Mouse (Mus musculus) MEL (cell line): ENCODE measurements around the gene Crcp. TPM values are rescaled to one million over a fixed set of nuclear protein-coding genes. Genes with fewer than 3 reads are reported as not detected.

Source experiments
- DNase-seq: peaks from one replicate; pipeline ENCODE4 v3.0.0; 2011; ENCODE audit warnings: low read depth, low spot score
- H3K27ac ChIP-seq: 2 replicates; pipeline ENCODE4 v1.5.1; 2012; ENCODE audit warnings: low read depth, mild to moderate bottlenecking, control low read depth, low read length, moderate library complexity; ENCODE audit not compliant: control insufficient read depth
- H3K27me3 ChIP-seq, 2 experiments: fragments of 150-350 bp in 1 of 2; sonication (generic) in 1 of 2; 2 replicates each; pipeline ENCODE4 v1.6.1; 2012; ENCODE audit warnings: low read length in 2 of 2, mild to moderate bottlenecking in 2 of 2, improper control_type of control experiment in 1 of 2, moderate library complexity in 1 of 2; ENCODE audit not compliant: insufficient read depth in 2 of 2, control insufficient read depth in 1 of 2
- H3K36me3 ChIP-seq, 2 experiments: 2 replicates each; pipeline ENCODE4 v1.6.1; 2012 to 2014; ENCODE audit warnings: low read length in 2 of 2, improper control_type of control experiment in 1 of 2, inconsistent platforms in 1 of 2, mild to moderate bottlenecking in 1 of 2; ENCODE audit not compliant: insufficient read depth in 2 of 2, control insufficient read depth in 1 of 2
- H3K4me1 ChIP-seq, 2 experiments: fragments of 150-350 bp in 1 of 2; sonication (generic) in 1 of 2; 2 replicates each; pipeline ENCODE4 v1.6.1; 2012; ENCODE audit warnings: low read length in 2 of 2, improper control_type of control experiment in 1 of 2, mild to moderate bottlenecking in 1 of 2; ENCODE audit not compliant: insufficient read depth in 2 of 2, control insufficient read depth in 1 of 2
- H3K4me3 ChIP-seq, 2 experiments: fragments of 150-350 bp in 1 of 2; sonication (generic) in 1 of 2; 2 replicates each; pipeline ENCODE4 v1.5.1; 2012; ENCODE audit warnings: low read depth in 2 of 2, low read length in 2 of 2, mild to moderate bottlenecking in 2 of 2, moderate library complexity in 2 of 2, control low read depth in 1 of 2, improper control_type of control experiment in 1 of 2; ENCODE audit not compliant: control insufficient read depth in 1 of 2, insufficient read depth in 1 of 2
- H3K79me2 ChIP-seq: 2 replicates; pipeline ENCODE4 v1.6.1; 2012; ENCODE audit warnings: mild to moderate bottlenecking, low read length, moderate library complexity; ENCODE audit not compliant: control insufficient read depth, poor library complexity, insufficient read depth
- H3K9ac ChIP-seq: 2 replicates; pipeline ENCODE4 v1.6.1; 2012; ENCODE audit warnings: low read depth, mild to moderate bottlenecking, control low read depth, low read length, moderate library complexity; ENCODE audit not compliant: control insufficient read depth, poor library complexity, severe bottlenecking
- H3K9me3 ChIP-seq: fragments of 150-350 bp; sonication (generic); replicated peaks from 2 replicates; pipeline ENCODE4 v1.6.1; 2012; ENCODE audit warnings: mild to moderate bottlenecking, low read length, improper control_type of control experiment, moderate library complexity; ENCODE audit not compliant: insufficient read depth
- BHLHE40 ChIP-seq: IDR thresholded peaks from 2 replicates; pipeline ENCODE4 v1.6.1; 2012; ENCODE audit warnings: low read depth, mild to moderate bottlenecking, inconsistent platforms, low read length, improper control_type of control experiment, borderline replicate concordance
- CHD1 ChIP-seq: IDR thresholded peaks from 2 replicates; pipeline ENCODE4 v1.6.1; 2012; ENCODE audit warnings: low read depth, mild to moderate bottlenecking, inconsistent platforms, low read length, improper control_type of control experiment
- CHD2 ChIP-seq: IDR thresholded peaks from 2 replicates; pipeline ENCODE4 v1.6.1; 2011; ENCODE audit warnings: low read length, improper control_type of control experiment
- ELF1 ChIP-seq: IDR thresholded peaks from 2 replicates; pipeline ENCODE4 v1.6.1; 2014; ENCODE audit warnings: low read depth, mild to moderate bottlenecking, inconsistent platforms, low read length, improper control_type of control experiment, moderate library complexity
- ETS1 ChIP-seq: IDR thresholded peaks from 2 replicates; pipeline ENCODE4 v1.6.1; 2012; ENCODE audit warnings: low read depth, mild to moderate bottlenecking, inconsistent platforms, low read length, improper control_type of control experiment, moderate library complexity
- GATA1 ChIP-seq: IDR thresholded peaks from 2 replicates; pipeline ENCODE4 v1.6.1; 2011; ENCODE audit warnings: low read depth, low read length, improper control_type of control experiment
- KAT2A ChIP-seq: conservative IDR thresholded peaks from 2 replicates; pipeline ENCODE4 v1.6.1; 2012; ENCODE audit warnings: low read depth, low read length, improper control_type of control experiment, inconsistent platforms
- MAFK ChIP-seq: IDR thresholded peaks from 2 replicates; pipeline ENCODE4 v1.6.1; 2011; ENCODE audit warnings: low read depth, mild to moderate bottlenecking, low read length, improper control_type of control experiment, borderline replicate concordance
- MAX ChIP-seq: IDR thresholded peaks from 2 replicates; pipeline ENCODE4 v1.6.1; 2011; ENCODE audit warnings: low read length, improper control_type of control experiment
- MEF2A ChIP-seq: IDR thresholded peaks from 2 replicates; pipeline ENCODE4 v1.6.1; 2014; ENCODE audit warnings: low read depth, mild to moderate bottlenecking, inconsistent platforms, low read length, improper control_type of control experiment; ENCODE audit not compliant: poor library complexity, insufficient replicate concordance, severe bottlenecking; ENCODE audit errors: extremely low read depth
- NELFE ChIP-seq: IDR thresholded peaks from 2 replicates; pipeline ENCODE4 v1.6.1; 2011; ENCODE audit warnings: low read depth, low read length, improper control_type of control experiment
- NRF1 ChIP-seq: IDR thresholded peaks from 2 replicates; pipeline ENCODE4 v1.6.1; 2014; ENCODE audit warnings: low read depth, mild to moderate bottlenecking, inconsistent platforms, low read length, improper control_type of control experiment, moderate library complexity; ENCODE audit not compliant: poor library complexity, insufficient read depth, severe bottlenecking
- POLR2AphosphoS2 ChIP-seq: IDR thresholded peaks from 2 replicates; pipeline ENCODE4 v1.6.1; 2011; ENCODE audit warnings: low read length, improper control_type of control experiment
- POLR2AphosphoS5 ChIP-seq: IDR thresholded peaks from 2 replicates; pipeline ENCODE4 v1.6.1; 2012; ENCODE audit warnings: low read depth, borderline replicate concordance, mild to moderate bottlenecking, inconsistent platforms, low read length, moderate library complexity, mixed read lengths
- RAD21 ChIP-seq: IDR thresholded peaks from 2 replicates; pipeline ENCODE4 v1.6.1; 2011; ENCODE audit warnings: mild to moderate bottlenecking, low read depth, low read length, improper control_type of control experiment
- TAL1 ChIP-seq: IDR thresholded peaks from 2 replicates; pipeline ENCODE4 v1.6.1; 2012; ENCODE audit warnings: mild to moderate bottlenecking, inconsistent platforms, low read length, moderate library complexity, mixed read lengths
- TBP ChIP-seq: IDR thresholded peaks from 2 replicates; pipeline ENCODE4 v1.8.0; 2011; ENCODE audit warnings: low read depth, low read length, improper control_type of control experiment
- TCF12 ChIP-seq: IDR thresholded peaks from 2 replicates; pipeline ENCODE4 v1.6.1; 2014; ENCODE audit warnings: low read depth, mild to moderate bottlenecking, inconsistent platforms, low read length, improper control_type of control experiment, moderate library complexity
- USF1 ChIP-seq: IDR thresholded peaks from 2 replicates; pipeline ENCODE4 v1.6.1; 2014; ENCODE audit warnings: low read depth, mild to moderate bottlenecking, inconsistent platforms, low read length, improper control_type of control experiment, moderate library complexity
- ZMIZ1 ChIP-seq: IDR thresholded peaks from 2 replicates; pipeline ENCODE4 v1.6.1; 2012; ENCODE audit warnings: low read depth, mild to moderate bottlenecking, inconsistent platforms, low read length, improper control_type of control experiment, moderate library complexity
- ZNF384 ChIP-seq: IDR thresholded peaks from 2 replicates; pipeline ENCODE4 v1.6.1; 2012; ENCODE audit warnings: low read depth, mild to moderate bottlenecking, inconsistent platforms, low read length, improper control_type of control experiment
- polyA plus RNA-seq, 2 experiments: library from polyadenylated mRNA; stranded (reverse) in 1 of 2; unstranded in 1 of 2; fragments of >175 nt in 1 of 2; fragments of >200 nt in 1 of 2; gene quantifications; 2 replicates each; pipeline versions ENCODE4 v1.2.1 to v1.2.4; 2012; ENCODE audit warnings: low replicate concordance in 2 of 2, low read depth in 1 of 2; ENCODE audit not compliant: insufficient read length in 2 of 2, insufficient read depth in 1 of 2, missing spikeins in 1 of 2
- total RNA-seq: library from RNA; depleted of rRNA; stranded (reverse); fragments of 300-350 nt; gene quantifications from 2 replicates; pipeline ENCODE4 v1.2.3, GENCODE M21; 2012

Gene Crcp
- total and polyA plus RNA-seq, 3 experiments: 56.2 to 69.6 TPM; not detected in 1

DNA sequence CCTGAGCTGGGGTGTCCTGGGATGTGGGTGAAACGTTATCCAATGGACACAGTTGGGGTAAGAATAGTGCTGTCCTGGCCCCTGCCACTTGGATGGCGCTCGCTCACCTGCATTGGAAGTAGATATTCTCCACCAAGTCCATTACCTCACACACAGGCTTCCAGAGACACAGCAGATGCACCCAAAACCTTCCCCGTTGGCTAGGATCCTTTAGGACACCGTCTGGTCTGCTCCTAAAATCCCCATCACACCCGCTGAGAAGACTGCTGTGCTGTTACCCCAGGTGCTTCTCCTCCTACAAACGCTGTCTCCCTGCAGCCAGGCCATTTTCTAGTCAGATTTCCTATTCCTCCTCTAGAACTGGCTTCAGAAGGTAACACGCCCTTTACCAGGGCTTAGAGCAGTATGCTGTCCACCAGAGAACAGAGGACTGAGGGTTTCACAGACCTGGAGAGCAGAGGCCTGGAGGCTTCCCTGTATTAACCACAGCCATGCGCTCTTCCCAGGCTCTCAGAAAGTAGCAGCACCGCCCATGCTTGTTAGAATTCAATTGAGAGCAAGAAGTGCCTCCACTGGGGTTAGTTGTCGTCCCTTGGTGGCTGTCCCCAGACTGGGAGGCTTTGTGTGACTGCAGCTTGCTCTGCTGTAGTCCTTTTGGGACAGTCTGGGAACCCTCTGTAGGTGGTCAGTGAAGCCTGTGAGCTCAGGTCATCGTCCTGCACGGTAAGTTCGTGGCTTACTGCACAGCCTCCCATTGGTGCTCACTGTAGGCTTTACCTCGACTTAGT, 22.2 kb downstream of the Crcp start:
- no peaks in the 10 kb centered on the region for H3K4me1 ChIP-seq
- DNase-seq: no peak
- no peaks in the 10 kb centered on the region for H3K9me3 ChIP-seq
- no peaks in the 10 kb centered on the region for H3K79me2 ChIP-seq
- no peak overlapping the region for H3K27ac ChIP-seq
- H3K36me3 ChIP-seq: peaks cover 0 to 19% of the 10 kb centered on the region in 2 experiments; a peak in 2 of 4 replicates
- no peaks in the 10 kb centered on the region for H3K27me3 ChIP-seq
- TF ChIP-seq NRF1: no peak
- TF ChIP-seq POLR2AphosphoS5: no peak
- no peak for TF ChIP-seq GATA1
- TF ChIP-seq TAL1: no peak
- no peak for TF ChIP-seq MAX
- TF ChIP-seq ELF1: no peak
- TF ChIP-seq ETS1: no peak
- H3K4me3 ChIP-seq: no peak overlapping the region
- no peak overlapping the region for H3K9ac ChIP-seq

- no peak for TF ChIP-seq NELFE
- TF ChIP-seq ZNF384: no peak
- TF ChIP-seq BHLHE40: no peak
- TF ChIP-seq RAD21: no peak
- no peak for TF ChIP-seq TBP
- TF ChIP-seq MEF2A: no peak
- TF ChIP-seq ZMIZ1: no peak
- TF ChIP-seq CHD1: no peak
- TF ChIP-seq CHD2: no peak
- no peak for TF ChIP-seq KAT2A
- TF ChIP-seq USF1: no peak
- no peak for TF ChIP-seq POLR2AphosphoS2
- TF ChIP-seq TCF12: no peak
- TF ChIP-seq MAFK: no peak
- Histone ChIP-seq H3K4me3 (no peak overlapping the region), H3K27me3 (no peaks in the 10 kb centered on the region), H3K9ac (no peak overlapping the region), H3K4me1 (no peaks in the 10 kb centered on the region), H3K27ac (no peak overlapping the region), H3K9me3 (no peaks in the 10 kb centered on the region), H3K36me3 (peaks cover 0 to 14% of the 10 kb centered on the region in 2 experiments; a peak in 2 of 4 replicates), H3K79me2 (no peaks in the 10 kb centered on the region)
- DNase-seq: no peak
Observed at GRCm38 (mm10) chr5:130052510-130052909, 23.4 kb downstream of the Crcp start.
